ENCODE assay signal across 1 mouse cellular context in the genomic region with DNA sequence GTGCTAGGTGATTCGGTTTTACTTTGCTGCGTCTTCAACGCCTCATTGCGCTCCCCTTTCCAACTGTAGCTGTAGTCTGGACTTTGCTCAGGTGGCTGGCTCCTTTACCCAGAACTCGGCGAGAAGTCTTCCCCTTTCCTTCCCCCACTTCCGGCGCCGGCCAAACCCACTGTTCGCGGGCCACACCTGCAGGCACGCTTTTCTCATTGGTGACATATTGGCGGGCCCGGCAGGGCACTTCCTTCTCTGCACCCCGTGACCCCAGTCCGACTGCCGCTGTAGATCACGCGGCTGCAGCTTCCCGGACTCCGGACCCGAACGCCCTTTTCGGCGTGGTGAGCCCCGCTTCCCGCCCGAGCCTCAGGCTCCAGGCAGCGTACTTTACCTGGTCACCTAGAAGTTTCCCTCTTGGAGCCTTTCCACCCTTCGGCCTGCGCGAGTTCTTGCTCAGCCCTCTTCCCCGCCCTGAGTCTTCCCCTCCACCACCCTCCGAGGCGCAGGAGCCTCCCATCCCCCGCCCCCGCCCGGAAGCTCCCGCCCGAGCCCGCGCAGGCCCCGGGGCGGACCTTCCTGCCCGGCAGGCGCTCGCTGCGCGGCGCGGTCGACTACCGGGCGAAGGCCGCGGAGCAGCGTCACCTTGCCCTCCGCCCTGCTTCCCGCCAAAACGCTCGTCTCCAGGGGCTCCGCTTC.
TF ChIP-seq lines count a peak whose summit lies in the region.

No protein-coding gene starts in this region.

TF ChIP-seq in MEL, 35 proteins besides CTCF, POLR2A, EP300 and RAD21 (continued from another document):
- peak; percentile 58 for TF ChIP-seq ZMIZ1 (IDR thresholded peaks at IDR 0.05; ENCODE audit: low read depth, low read length)
- peak; percentile 66 for TF ChIP-seq HCFC1 (IDR thresholded peaks at IDR 0.05; ENCODE audit: low read depth, low read length)
- peak; percentile 69 for TF ChIP-seq NELFE (IDR thresholded peaks at IDR 0.05; ENCODE audit: low read depth, low read length)
- TF ChIP-seq E2F4 (IDR thresholded peaks at IDR 0.05; ENCODE audit: borderline replicate concordance, low read depth, low read length): peak; percentile 84; the same call in 1 of the 2 replicates
- TF ChIP-seq ETS1 (IDR thresholded peaks at IDR 0.05; ENCODE audit: low read depth, low read length): peak; percentile 69
- TF ChIP-seq MYC (IDR thresholded peaks at IDR 0.05; ENCODE audit: low read depth, low read length): peak; percentile 89; the same call in 1 of the 2 replicates
- TF ChIP-seq CHD2 (IDR thresholded peaks at IDR 0.05; ENCODE audit: low read length): no peak
- TF ChIP-seq ELF1 (IDR thresholded peaks at IDR 0.05; ENCODE audit: low read depth, low read length): peak; percentile 81
- peak; percentile 92 for TF ChIP-seq USF1 (IDR thresholded peaks at IDR 0.05; ENCODE audit: low read depth, low read length)
- peak; percentile 76 for TF ChIP-seq TBP (IDR thresholded peaks at IDR 0.05; ENCODE audit: low read depth, low read length)
- TF ChIP-seq CHD1 (IDR thresholded peaks at IDR 0.05; ENCODE audit: low read depth, low read length): no peak
- no peak for TF ChIP-seq ZC3H11A (IDR thresholded peaks at IDR 0.05; ENCODE audit: low read depth, low read length)
- no peak for TF ChIP-seq SMC3 (IDR thresholded peaks at IDR 0.05; ENCODE audit: low read depth, low read length)
- TF ChIP-seq POLR2AphosphoS2 (IDR thresholded peaks at IDR 0.05; ENCODE audit: low read length): peak; percentile 91
- no peak for TF ChIP-seq ZKSCAN1 (IDR thresholded peaks at IDR 0.05; ENCODE audit: low read depth, low read length)
